Mouse (Mus musculus) liver, postnatal 0 days (tissue): Measurements from ENCODE around the gene Rbp2. TPM values are rescaled to one million over a fixed set of nuclear protein-coding genes. Genes with fewer than 3 reads are reported as not detected.

Experiments used
- ATAC-seq: fragments of 200-750 bp; cut with Nextera tagmentation; 2 replicates; pipeline ENCODE4 v1.8.0; 2017; ENCODE audit warnings: mild to moderate bottlenecking, moderate library complexity
- DNase-seq: peaks from one replicate; pipeline ENCODE4 v3.0.0-alpha.2; 2016
- H3K27ac ChIP-seq: fragments of 300-500 bp; sonication (generic); 2 replicates; pipeline ENCODE4 v1.5.1; 2014; ENCODE audit warnings: antibody characterized with exemption, moderate library complexity, mild to moderate bottlenecking, low read depth
- H3K27me3 ChIP-seq: fragments of 300-500 bp; sonication (generic); 2 replicates; pipeline ENCODE4 v1.6.1; 2014; ENCODE audit warnings: low read length, control low read depth, mixed read lengths; ENCODE audit not compliant: insufficient read depth
- H3K36me3 ChIP-seq: fragments of 300-500 bp; sonication (generic); replicated peaks from 2 replicates; pipeline ENCODE4 v1.6.1; 2014; ENCODE audit warnings: mild to moderate bottlenecking, control low read depth, low read length, moderate library complexity, mixed read lengths; ENCODE audit not compliant: insufficient read depth
- H3K4me1 ChIP-seq: fragments of 300-500 bp; sonication (generic); 2 replicates; pipeline ENCODE4 v1.6.1; 2014; ENCODE audit warnings: antibody characterized with exemption, mild to moderate bottlenecking, control low read depth; ENCODE audit not compliant: insufficient read depth
- H3K4me2 ChIP-seq: fragments of 300-500 bp; sonication (generic); 2 replicates; pipeline ENCODE4 v1.6.1; 2014; ENCODE audit warnings: low read depth, mild to moderate bottlenecking, low read length, moderate library complexity, mixed read lengths
- H3K4me3 ChIP-seq: fragments of 300-500 bp; sonication (generic); 2 replicates; pipeline ENCODE4 v1.5.1; 2014; ENCODE audit warnings: low read depth, low read length
- H3K9ac ChIP-seq: fragments of 300-500 bp; sonication (generic); replicated peaks from 2 replicates; pipeline ENCODE4 v1.6.1; 2014; ENCODE audit warnings: mild to moderate bottlenecking, moderate library complexity
- H3K9me3 ChIP-seq: fragments of 300-500 bp; sonication (generic); 2 replicates; pipeline ENCODE4 v1.6.1; 2016; ENCODE audit warnings: mild to moderate bottlenecking, control low read depth, low read length, mixed read lengths
- CTCF ChIP-seq: sonication (generic); IDR thresholded peaks from 2 replicates; pipeline ENCODE4 v1.5.1; 2016; ENCODE audit warnings: antibody characterized with exemption, low read depth
- EP300 ChIP-seq: IDR thresholded peaks from 2 replicates; pipeline ENCODE4 v1.6.1; 2016; ENCODE audit warnings: antibody characterized with exemption, low read depth, mild to moderate bottlenecking
- WGBS: fragments of 180-500 bp; shearing (Covaris S2); extraction: QIAGEN DNeasy Blood & Tissue Kit; methylation state at CpG from one replicate; pipeline ENCODE4 v1.1.7; 2014; ENCODE audit not compliant: insufficient replicate concordance; 5-methylcytosine and 5-hydroxymethylcytosine counted together
- polyA plus RNA-seq: library from polyadenylated mRNA; unstranded; fragments of >200 nt; fragmentation: Nextera tagmentation; extraction: Ambion mirVana; gene quantifications from 2 replicates; pipeline ENCODE4 v1.2.1, GENCODE M21; 2015

Rbp2 gene
- polyA plus RNA-seq, 1 experiment from 2014 or later = 94.5 TPM

GRCm38 (mm10) chr9:98498717-98499268 lies 12.9 kb downstream of the Rbp2 start:
- Histone ChIP-seq H3K4me3 (no peak overlapping the region), H3K9me3 (no peaks in the 10 kb centered on the region), H3K27ac (no peak overlapping the region), H3K27me3 (no peaks in the 10 kb centered on the region), H3K36me3 (0 out of 2 replicates have a peak, but pooled peaks cover 2% of the 10 kb centered on the region), H3K9ac (no peak overlapping the region), H3K4me2 (no peak overlapping the region), H3K4me1 (peaks cover 4% of the 10 kb centered on the region; the same call in 1 of the 2 replicates)
- no peak for TF ChIP-seq CTCF
- TF ChIP-seq EP300 = no peak
- ATAC-seq = no peak
- no peak for DNase-seq
- WGBS = 78% methylated on average over 17 of the region's 17 CpGs

GRCm38 (mm10) chr9:98499601-98500000 lies 13.7 kb downstream of the Rbp2 start:
- Histone ChIP-seq H3K27me3 (no peaks in the 10 kb centered on the region), H3K36me3 (peaks cover 2% of the 10 kb centered on the region; the same call in 1 of the 2 replicates), H3K27ac (no peak overlapping the region), H3K9me3 (no peaks in the 10 kb centered on the region), H3K4me2 (no peak overlapping the region), H3K4me1 (no peaks in the 10 kb centered on the region; the same call in 1 of the 2 replicates), H3K4me3 (no peak overlapping the region), H3K9ac (no peak overlapping the region)
- TF ChIP-seq CTCF (no peak), EP300 (no peak)
- ATAC-seq (no peak), DNase-seq (no peak)
- WGBS = 76% methylated on average over 5 of the region's 5 CpGs

- no peak overlapping the region for H3K4me2 ChIP-seq
- ATAC-seq (no peak), DNase-seq (no peak)
- WGBS = 66% methylated on average over 6 of the region's 6 CpGs
- no peaks in the 10 kb centered on the region for H3K27me3 ChIP-seq
- TF ChIP-seq CTCF (no peak), EP300 (no peak)
- no peaks in the 10 kb centered on the region for H3K9me3 ChIP-seq
- H3K9ac ChIP-seq = no peak overlapping the region
- H3K27ac ChIP-seq = no peak overlapping the region
- H3K4me3 ChIP-seq = no peak overlapping the region
- peaks cover 2% of the 10 kb centered on the region; the same call in 1 of the 2 replicates for H3K36me3 ChIP-seq
- H3K4me1 ChIP-seq = peaks cover 3% of the 10 kb centered on the region; the same call in 1 of the 2 replicates
Observed at GRCm38 (mm10) chr9:98507480-98507879, 21.6 kb downstream of the Rbp2 start.

DNA sequence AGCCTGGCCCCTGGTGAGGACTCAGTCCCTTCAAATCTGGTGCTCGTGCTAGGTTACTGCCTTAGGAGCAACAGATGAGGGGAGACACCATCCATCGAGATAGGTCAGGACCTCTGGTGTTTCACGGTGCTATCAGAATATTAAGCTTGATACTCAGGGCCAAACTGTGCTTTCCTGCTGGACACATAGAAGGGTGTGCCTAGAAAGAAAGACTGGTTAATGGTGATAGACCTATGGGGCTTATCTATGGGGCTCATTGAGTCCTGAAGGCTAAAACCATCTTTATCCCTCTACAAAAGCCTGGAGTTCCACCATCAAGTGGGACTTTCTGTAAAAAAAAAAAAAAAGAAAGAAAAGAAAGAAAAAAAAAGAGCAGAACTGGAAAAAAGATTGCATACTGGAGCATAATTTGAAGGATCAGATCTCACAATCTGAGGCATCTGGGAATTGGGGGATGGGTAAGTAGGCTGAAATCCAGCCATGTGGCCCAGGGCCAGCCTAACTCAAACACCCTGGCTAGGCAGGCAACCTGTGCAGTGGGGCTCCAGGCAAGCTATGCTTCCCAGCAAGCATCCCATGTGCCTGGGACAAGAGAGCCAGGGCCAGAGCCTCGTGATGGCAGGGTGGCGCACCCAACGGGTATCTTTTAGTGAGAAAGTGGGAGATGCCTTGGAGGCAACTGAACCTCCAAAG lies 24.6 kb downstream of the Rbp2 start:
- H3K9me3 ChIP-seq = no peaks in the 10 kb centered on the region

DNA sequence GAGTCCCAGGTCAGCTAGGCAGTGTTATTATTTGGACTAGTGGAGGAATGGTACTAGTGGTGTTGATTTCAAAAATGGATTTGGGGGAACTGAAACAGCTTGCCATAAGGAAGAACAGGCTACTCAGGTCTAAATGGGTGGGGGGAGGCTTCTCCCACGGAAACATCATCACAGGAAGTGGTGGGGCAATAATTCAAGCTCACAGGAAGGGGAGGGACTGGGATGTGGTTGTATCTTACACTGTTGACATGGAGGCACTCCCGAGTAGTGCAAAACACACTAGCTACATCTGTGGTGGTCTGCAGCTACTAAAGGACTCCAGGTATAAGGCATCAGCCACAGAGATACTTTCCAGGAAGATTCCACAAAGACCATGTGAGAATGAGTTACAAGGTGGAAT lies 38.0 kb downstream of the Rbp2 start:
- no peak overlapping the region for H3K9ac ChIP-seq
- H3K9me3 ChIP-seq = no peaks in the 10 kb centered on the region
- no peak overlapping the region for H3K4me3 ChIP-seq
- H3K36me3 ChIP-seq = no peaks in the 10 kb centered on the region
- no peak overlapping the region for H3K27ac ChIP-seq
- no peaks in the 10 kb centered on the region for H3K27me3 ChIP-seq
- no peak overlapping the region for H3K4me2 ChIP-seq
- no peak for TF ChIP-seq EP300
- 17% methylated on average over 2 of the region's 2 CpGs for WGBS
- H3K4me1 ChIP-seq = no peaks in the 10 kb centered on the region
- ATAC-seq (no peak), DNase-seq (no peak)

More for the DNA sequence above, 24.6 kb downstream of the Rbp2 start:
- Histone ChIP-seq H3K4me2 (no peak overlapping the region), H3K36me3 (no peaks in the 10 kb centered on the region), H3K4me3 (no peak overlapping the region), H3K4me1 (peaks cover 3% of the 10 kb centered on the region; the same call in 1 of the 2 replicates), H3K27me3 (no peaks in the 10 kb centered on the region), H3K9ac (no peak overlapping the region), H3K27ac (no peak overlapping the region)
- WGBS = 62% methylated on average over 6 of the region's 6 CpGs
- ATAC-seq (no peak), DNase-seq (no peak)
- TF ChIP-seq CTCF (no peak), EP300 (no peak)

GRCm38 (mm10) chr9:98524786-98525542 lies 39.0 kb downstream of the Rbp2 start:
- 78% methylated on average over 7 of the region's 7 CpGs for WGBS
- no peaks in the 10 kb centered on the region for H3K9me3 ChIP-seq
- H3K4me3 ChIP-seq = no peak overlapping the region
- no peaks in the 10 kb centered on the region for H3K4me1 ChIP-seq
- H3K9ac ChIP-seq = no peak overlapping the region
- DNase-seq = peak; percentile 24
- no peaks in the 10 kb centered on the region for H3K27me3 ChIP-seq
- no peak overlapping the region for H3K27ac ChIP-seq
- no peak for ATAC-seq
- no peak for TF ChIP-seq EP300
- TF ChIP-seq CTCF = no peak
- no peaks in the 10 kb centered on the region for H3K36me3 ChIP-seq
- no peak overlapping the region for H3K4me2 ChIP-seq
